Mouse (Mus musculus) lung, adult 2 months (tissue): ENCODE measurements at regions not wholly inside any gene's neighbourhood (a gene's known extent, or its start where the extent isn't known, plus 50 kb on each side); places are given as distances from the start of the nearest gene placed in this dataset.

Experiments
- CTCF ChIP-seq: fragments of 200-500 bp; IDR thresholded peaks from 2 replicates; pipeline ENCODE4 v1.5.1; 2011; ENCODE audit warnings: mild to moderate bottlenecking, low read length, control low read depth; ENCODE audit not compliant: insufficient read depth
- POLR2A ChIP-seq: fragments of 200-500 bp; IDR thresholded peaks from 2 replicates; pipeline ENCODE4 v1.6.1; 2011; ENCODE audit warnings: low read depth, mild to moderate bottlenecking, control low read depth, low read length, borderline replicate concordance; ENCODE audit errors: extremely low read depth

DNA sequence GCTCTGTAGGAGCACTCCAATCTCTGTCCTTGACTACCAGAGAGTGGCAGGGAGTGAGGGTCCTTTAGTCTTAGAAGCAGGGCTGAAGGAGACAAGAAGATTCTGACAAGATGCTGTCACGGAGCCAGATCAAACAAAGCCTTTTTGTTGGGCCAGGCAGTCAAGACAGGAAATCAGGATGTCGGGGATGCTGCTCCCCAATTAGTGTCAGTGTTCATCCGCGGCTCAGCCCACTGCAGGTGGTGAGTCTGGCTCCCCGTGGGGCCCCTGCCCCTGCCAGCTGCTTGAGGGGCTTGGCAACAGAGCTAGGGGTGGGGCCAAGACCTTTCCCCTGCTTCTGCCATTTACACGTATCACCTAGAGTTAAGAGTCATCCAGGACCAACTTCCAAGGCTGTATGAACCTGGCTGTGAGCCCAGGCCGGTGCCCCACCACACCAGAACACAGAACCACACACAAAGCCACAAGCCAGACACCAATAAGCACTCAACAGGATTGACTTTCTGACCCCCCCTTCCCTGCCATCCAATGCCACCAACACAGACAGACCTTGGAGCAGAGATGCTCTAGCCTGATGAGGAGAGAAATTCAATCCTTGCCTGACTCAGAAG lies 137.5 kb downstream of the Cct6b start:
- TF ChIP-seq CTCF (no peak), POLR2A (no peak)
